Mouse (Mus musculus) CD4-positive, CD25-positive, alpha-beta regulatory T cell, adult 9 weeks (primary cell): Measurements from ENCODE around the gene Fshb. TPM values are rescaled to one million over a fixed set of nuclear protein-coding genes. Genes with fewer than 3 reads are reported as not detected.

Source experiments
- polyA plus RNA-seq: library from polyadenylated mRNA; unstranded; fragments of 100-300 nt; shearing (Covaris generic); gene quantifications from one replicate; pipeline ENCODE4 v1.2.1, GENCODE M21; 2017

Gene Fshb
- polyA plus RNA-seq: not detected

DNA sequence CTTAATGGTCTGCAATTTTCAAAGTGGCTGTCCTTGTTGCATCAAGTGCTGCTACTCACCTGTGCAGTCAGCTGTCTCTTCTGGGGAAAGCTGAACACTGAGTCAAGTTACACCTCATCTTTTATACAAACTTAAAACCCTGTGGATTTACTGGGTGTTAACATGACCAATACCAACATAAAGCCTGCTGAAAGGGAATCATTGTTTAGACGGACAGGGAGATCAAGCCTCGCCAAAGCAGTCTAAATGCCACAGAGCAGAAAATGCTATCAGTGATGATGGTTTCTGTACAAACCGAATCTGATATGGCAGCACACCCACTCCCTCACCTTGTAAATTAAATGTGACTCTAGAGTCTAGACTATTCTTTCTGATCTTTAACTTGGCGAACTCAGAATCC lies at the start of gene Fshb:
Fshb (minus strand) TSS at position 101 of the 400 bp plus-strand sequence.

Other genes with a start within 250 kb of the Fshb start
- 20.0 TPM for gene Arl14ep, start 85.2 kb downstream of the Fshb start, polyA plus RNA-seq
- gene Kcna4, start 231.0 kb upstream of the Fshb start, polyA plus RNA-seq: not detected